Mouse (Mus musculus): ENCODE results near the gene Gm813.

DNA sequence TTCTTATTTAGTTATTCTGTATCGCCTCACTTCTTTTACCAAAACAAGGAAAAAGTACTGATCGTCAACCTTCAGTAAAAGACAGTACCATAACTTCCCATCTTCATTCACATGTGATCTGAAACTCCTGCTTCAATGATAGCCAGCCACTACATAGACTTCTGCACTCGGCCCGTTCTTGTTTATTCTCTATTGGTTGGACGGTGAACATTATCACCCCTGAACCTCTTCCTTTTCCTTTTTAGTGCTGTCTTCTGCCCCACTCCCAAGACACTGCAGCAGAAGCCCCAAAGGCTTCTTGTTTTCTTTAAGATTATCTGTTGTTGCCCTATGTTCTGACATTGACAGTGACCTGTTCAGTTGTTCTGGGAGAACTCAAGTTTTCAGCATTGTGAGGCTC, 12.2 kb upstream of the Gm813 start:
- TF ChIP-seq GATA1 (IDR thresholded peaks at IDR 0.05; ENCODE audit: low read length): no peak
- no peak for TF ChIP-seq TAL1 (IDR thresholded peaks at IDR 0.05; ENCODE audit: low read length)

All from erythroblast, embryonic 14.5 days (primary cell).